Mouse (Mus musculus) bone marrow macrophage, adult 2 months (primary cell): Measurements from ENCODE around the gene Rassf4.

Experiments
- CTCF ChIP-seq: IDR thresholded peaks from 2 replicates; pipeline ENCODE4 v1.5.1; 2012; ENCODE audit warnings: low read depth, mild to moderate bottlenecking, low read length, moderate library complexity
- POLR2A ChIP-seq: IDR thresholded peaks from 2 replicates; pipeline ENCODE4 v1.6.1; 2012; ENCODE audit warnings: mild to moderate bottlenecking, low read depth, low read length, borderline replicate concordance

DNA sequence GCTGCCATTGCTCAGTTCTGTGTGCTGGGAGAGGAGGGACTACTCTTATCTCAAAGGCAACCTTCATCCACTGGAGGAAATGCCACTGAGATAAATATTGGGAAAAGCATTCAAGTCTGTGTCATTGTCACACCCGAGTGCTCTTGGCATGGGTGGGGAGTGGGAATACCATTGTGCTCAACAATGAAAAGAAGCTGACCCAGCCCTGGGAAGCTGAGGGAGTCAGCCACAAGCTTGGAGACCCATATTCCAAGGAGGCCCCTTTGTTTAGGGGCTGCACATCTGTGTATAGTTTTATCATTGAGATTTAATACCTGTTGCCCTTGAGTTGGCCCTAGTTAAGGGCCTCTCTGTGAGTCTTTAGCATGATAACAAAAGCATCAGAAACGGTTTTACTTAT is 34.1 kb downstream of the Rassf4 start:
- TF ChIP-seq POLR2A (no peak), CTCF (no peak)
